Mouse (Mus musculus) layer of hippocampus, adult 2 months (tissue): ENCODE data around the gene Gabpb2. TPM values are rescaled to one million over a fixed set of nuclear protein-coding genes. Genes with fewer than 3 reads are reported as not detected.
A peak's percentile ranks its signal among the peaks of the same experiment; 100 is the strongest.
"Not testable (repeated sequence)": the region's sequence is repeated elsewhere in the genome, so short reads cannot be mapped to it uniquely, and the experiment has no call there.

Source experiments
- DNase-seq, 2 experiments: peaks; one replicate each; pipeline ENCODE4 v3.0.0; 2022; ENCODE audit warnings: low spot score in 2 of 2
- H3K27ac ChIP-seq: fragments of 200-600 bp; 2 replicates; pipeline ENCODE4 v1.8.1; 2022
- H3K4me3 ChIP-seq: fragments of 200-600 bp; 2 replicates; pipeline ENCODE4 v1.8.1; 2022; ENCODE audit warnings: mild to moderate bottlenecking
- CTCF ChIP-seq: fragments of 200-600 bp; conservative IDR thresholded peaks from 2 replicates; pipeline ENCODE4 v1.8.1; 2022; ENCODE audit warnings: antibody characterized with exemption, mild to moderate bottlenecking, moderate library complexity
- microRNA-seq, 2 experiments: library from miRNA; unstranded; fragments of <30 nt; microRNA quantifications; one replicate each; pipeline ENCODE4 v1.2.0; 2021
- total RNA-seq, 2 experiments: library from RNA; stranded (reverse); gene quantifications; 2 replicates each; pipeline ENCODE4 v1.2.3; 2021

Gabpb2 gene
- total RNA-seq, 2 experiments from 2014 or later: 15.4 to 20.0 TPM

DNA sequence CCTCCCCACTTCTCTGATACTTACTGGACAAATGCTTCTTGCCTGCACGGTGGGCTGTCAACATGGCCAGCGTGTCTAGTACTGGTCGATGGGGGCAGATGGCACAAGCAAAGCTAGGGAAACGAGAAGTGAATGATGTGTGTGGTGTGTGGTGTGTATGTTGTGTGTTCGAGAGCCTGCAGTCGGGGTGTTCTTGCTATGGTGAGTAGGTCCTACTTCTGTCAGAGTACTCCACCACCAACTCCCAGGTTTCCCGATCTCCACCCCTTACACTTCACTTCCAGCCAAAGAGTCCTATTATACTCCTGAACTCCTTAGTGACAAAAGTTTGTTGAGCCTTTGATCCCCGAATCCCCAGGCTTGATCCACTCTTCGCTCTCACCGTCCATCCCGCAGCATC is 84.5 kb downstream of the Gabpb2 start:
- Histone ChIP-seq H3K4me3 (peak overlapping the region; percentile 63), H3K27ac (peak overlapping the region; percentile 91)
- TF ChIP-seq CTCF: no peak
- DNase-seq: no peak

DNA sequence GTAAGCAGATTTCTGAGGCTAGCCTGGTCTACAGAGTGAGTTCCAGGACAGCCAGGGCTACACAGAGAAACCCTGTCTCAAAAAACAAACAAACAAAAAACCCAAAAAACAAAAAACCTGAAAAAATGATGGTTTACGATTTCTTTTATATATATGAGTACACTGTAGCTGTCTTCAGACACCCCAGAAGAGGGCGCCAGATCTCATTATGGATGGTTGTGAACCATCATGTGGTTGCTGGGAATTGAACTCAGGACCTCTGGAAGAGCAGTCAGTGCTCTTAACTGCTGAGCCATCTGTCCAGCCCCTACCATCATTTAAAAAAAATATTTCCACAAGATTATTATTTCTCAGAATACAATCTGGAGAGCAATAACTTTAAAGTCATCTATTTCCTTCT is 85.3 kb downstream of the Gabpb2 start:
- peak; percentile 65 for TF ChIP-seq CTCF
- not testable (repeated sequence) for H3K27ac ChIP-seq, H3K4me3 ChIP-seq, DNase-seq

Small RNA genes lying within 50 kb of the gene (microRNA-seq; reads per million reads assigned to microRNA genes)
- gene Mir8099-1: 0 reads per million in 2 experiments

Other genes with a start within 250 kb of the Gabpb2 start
- gene Pi4kb, start 243.2 kb downstream of the Gabpb2 start, total RNA-seq: 10 to 100 TPM; 58.7 to 64.4 TPM
- gene Zfp687, start 202.5 kb downstream of the Gabpb2 start, total RNA-seq: 10 to 100 TPM; 26.2 to 26.6 TPM
- gene Psmd4, start 175.3 kb downstream of the Gabpb2 start, total RNA-seq: 100 to 1,000 TPM; 158 to 160 TPM
- 10 to 100 TPM; 64.1 to 71.0 TPM for gene Pip5k1a, start 111.0 kb downstream of the Gabpb2 start, total RNA-seq
- 10 to 100 TPM; 43.5 to 46.1 TPM for gene Vps72, start 106.9 kb downstream of the Gabpb2 start, total RNA-seq
- gene Tmod4, start 93.4 kb downstream of the Gabpb2 start, total RNA-seq: under 1 TPM in 1 of 2 experiments, not detected in 1; 0.71 TPM
- 10 to 100 TPM; 50.4 to 57.5 TPM for gene Scnm1, start 83.9 kb downstream of the Gabpb2 start, total RNA-seq
- gene Lysmd1, start 83.8 kb downstream of the Gabpb2 start, total RNA-seq: 10 to 100 TPM; 16.4 to 16.7 TPM
- 1 to 10 TPM; 2.5 to 2.7 TPM for gene Tnfaip8l2, start 75.6 kb downstream of the Gabpb2 start, total RNA-seq
- gene Sema6c, start 57.5 kb downstream of the Gabpb2 start, total RNA-seq: 10 to 100 TPM; 33.9 to 46.6 TPM
- 10 to 100 TPM; 67.5 to 77.5 TPM for gene Cdc42se1, start 10.8 kb upstream of the Gabpb2 start, total RNA-seq
- 100 to 1,000 TPM; 287 to 294 TPM for gene Mllt11, start 14.3 kb upstream of the Gabpb2 start, total RNA-seq
- gene Gm128, start 23.7 kb upstream of the Gabpb2 start, total RNA-seq: under 1 TPM; 0.25 to 0.54 TPM
- gene Bnipl, start 33.3 kb upstream of the Gabpb2 start, total RNA-seq: under 1 TPM; 0.37 to 0.69 TPM
- 10 to 100 TPM; 19.1 to 22.7 TPM for gene Mindy1, start 63.4 kb upstream of the Gabpb2 start, total RNA-seq
- gene Prune1, start 64.2 kb upstream of the Gabpb2 start, total RNA-seq: 10 to 100 TPM; 22.0 to 22.4 TPM
- gene Anxa9, start 89.3 kb upstream of the Gabpb2 start, total RNA-seq: 1 to 10 TPM; 1.5 TPM
- 10 to 100 TPM; 53.1 to 63.3 TPM for gene Cers2, start 96.9 kb upstream of the Gabpb2 start, total RNA-seq
- gene Setdb1, start 139.3 kb upstream of the Gabpb2 start, total RNA-seq: 10 to 100 TPM; 37.7 to 39.2 TPM
- not detected for gene 4930558C23Rik, start 184.9 kb upstream of the Gabpb2 start, total RNA-seq
- gene Arnt, start 216.5 kb upstream of the Gabpb2 start, total RNA-seq: 10 to 100 TPM; 36.0 to 45.1 TPM